Mouse (Mus musculus) midbrain, embryonic 14.5 days (tissue): ENCODE measurements at regions not wholly inside any gene's neighbourhood (a gene's known extent, or its start where the extent isn't known, plus 50 kb on each side); places are given as distances from the start of the nearest gene placed in this dataset.

ENCODE experiments used
- ATAC-seq: fragments of 200-750 bp; cut with Nextera tagmentation; 2 replicates; pipeline ENCODE4 v1.8.0; 2017; ENCODE audit warnings: moderate number of reproducible peaks, moderate library complexity; ENCODE audit not compliant: low FRiP score, low TSS enrichment
- DNase-seq: peaks from one replicate; pipeline ENCODE4 v3.0.0-alpha.2; 2015
- H3K27ac ChIP-seq: fragments of 300-500 bp; sonication (generic); replicated peaks from 2 replicates; pipeline ENCODE4 v1.5.1; 2014; ENCODE audit warnings: mild to moderate bottlenecking, low read depth, low read length, moderate library complexity
- H3K27me3 ChIP-seq: fragments of 300-500 bp; sonication (generic); 2 replicates; pipeline ENCODE4 v1.6.1; 2014; ENCODE audit warnings: low read length, control low read depth, mixed read lengths; ENCODE audit not compliant: control insufficient read depth, insufficient read depth
- H3K36me3 ChIP-seq: fragments of 300-500 bp; sonication (generic); 2 replicates; pipeline ENCODE4 v1.6.1; 2014; ENCODE audit warnings: low read length, control low read depth; ENCODE audit not compliant: control insufficient read depth, insufficient read depth
- H3K4me1 ChIP-seq: fragments of 300-500 bp; sonication (generic); 2 replicates; pipeline ENCODE4 v1.6.1; 2014; ENCODE audit warnings: mild to moderate bottlenecking, antibody characterized with exemption, low read length, control low read depth; ENCODE audit not compliant: control insufficient read depth, insufficient read depth
- H3K4me2 ChIP-seq: fragments of 300-500 bp; sonication (generic); 2 replicates; pipeline ENCODE4 v1.6.1; 2014; ENCODE audit warnings: mild to moderate bottlenecking, low read length, moderate library complexity
- H3K4me3 ChIP-seq: fragments of 300-500 bp; sonication (generic); replicated peaks from 2 replicates; pipeline ENCODE4 v1.5.1; 2014; ENCODE audit warnings: low read depth, low read length
- H3K9ac ChIP-seq: fragments of 300-500 bp; sonication (generic); replicated peaks from 2 replicates; pipeline ENCODE4 v1.6.1; 2014; ENCODE audit warnings: mild to moderate bottlenecking, low read length, moderate library complexity
- H3K9me3 ChIP-seq: fragments of 300-500 bp; sonication (generic); 2 replicates; pipeline ENCODE4 v1.6.1; 2016; ENCODE audit warnings: low read length, control low read depth, mixed read lengths; ENCODE audit not compliant: control insufficient read depth
- WGBS: fragments of 180-500 bp; shearing (Covaris S2); extraction: QIAGEN DNeasy Blood & Tissue Kit; methylation state at CpG from one replicate; pipeline ENCODE4 v1.1.7; 2014; 5-methylcytosine and 5-hydroxymethylcytosine counted together

DNA sequence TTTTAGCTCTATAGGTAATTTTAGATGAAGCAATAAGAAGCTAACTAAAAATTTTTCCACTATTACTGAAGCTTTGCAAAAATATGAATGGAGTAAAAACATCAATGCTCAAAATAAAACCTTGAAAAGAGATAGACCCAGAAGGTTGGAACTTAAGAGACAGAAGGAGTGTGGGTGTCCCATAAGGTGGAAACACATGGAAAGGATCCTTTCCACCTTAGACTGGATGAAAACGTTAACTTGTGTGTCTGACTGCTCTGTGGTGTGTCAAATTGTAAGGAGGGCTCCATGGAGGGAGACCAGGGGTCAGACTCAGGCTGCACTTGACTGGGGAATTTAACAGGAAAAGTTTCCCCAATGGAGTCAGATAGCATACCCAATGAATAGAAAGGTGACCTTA, 244.9 kb upstream of the Ano5 start:
- Histone ChIP-seq H3K27ac (no peak overlapping the region), H3K4me1 (0 out of 2 replicates have a peak, but pooled peaks cover 6% of the 10 kb centered on the region), H3K9me3 (no peaks in the 10 kb centered on the region), H3K4me3 (no peak overlapping the region), H3K36me3 (no peaks in the 10 kb centered on the region), H3K9ac (no peak overlapping the region), H3K27me3 (no peaks in the 10 kb centered on the region), H3K4me2 (no peak overlapping the region)
- WGBS, result 66% methylated on average over 1 of the region's 1 CpGs
- ATAC-seq (no peak), DNase-seq (no peak)

DNA sequence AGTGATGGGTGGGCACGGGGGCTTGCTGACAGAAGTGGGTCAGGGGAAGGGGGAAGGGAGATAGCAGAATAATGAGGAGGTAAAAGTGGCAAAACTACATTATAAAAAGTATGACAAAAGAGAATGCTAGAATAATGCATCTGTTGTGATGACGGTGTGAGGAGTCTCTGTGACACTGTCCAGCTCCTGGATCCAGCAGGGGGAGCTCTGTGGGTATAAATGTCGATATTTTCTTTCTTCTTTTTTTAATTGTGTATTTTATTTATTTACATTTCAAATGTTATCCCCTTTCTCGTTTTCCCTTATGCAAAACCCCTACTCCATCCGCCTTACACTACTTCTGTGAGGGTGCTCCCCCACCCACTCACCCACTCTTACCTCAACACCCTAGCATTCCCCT, 243.9 kb upstream of the Ano5 start:
- Histone ChIP-seq H3K4me1 (0 out of 2 replicates have a peak, but pooled peaks cover 6% of the 10 kb centered on the region), H3K9ac (no peak overlapping the region), H3K36me3 (no peaks in the 10 kb centered on the region), H3K4me2 (no peak overlapping the region), H3K27me3 (no peaks in the 10 kb centered on the region), H3K4me3 (no peak overlapping the region), H3K27ac (no peak overlapping the region), H3K9me3 (no peaks in the 10 kb centered on the region)
- ATAC-seq, result no peak
- no peak for DNase-seq
- 74% methylated on average over 5 of the region's 5 CpGs for WGBS

DNA sequence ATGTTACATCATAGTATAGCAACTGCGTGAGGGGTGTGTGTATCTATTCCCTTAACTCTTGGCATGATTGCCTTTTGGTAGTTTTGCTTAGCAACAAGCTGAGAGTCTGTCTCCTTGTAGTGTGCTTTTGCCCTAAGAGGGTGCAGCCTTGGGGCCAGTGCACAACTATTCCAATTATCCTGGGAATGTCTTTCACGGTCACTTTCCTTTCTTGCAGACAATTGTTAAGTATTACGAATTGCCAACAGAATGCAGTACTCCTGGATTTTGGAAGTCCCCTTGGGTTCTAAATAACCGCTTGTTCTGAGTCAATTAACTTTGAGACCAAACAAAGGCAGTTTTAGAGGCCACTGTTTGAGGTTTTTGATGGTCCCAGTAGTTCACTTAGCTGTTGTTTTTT, 242.1 kb upstream of the Ano5 start:
- no peak overlapping the region for H3K4me3 ChIP-seq

DNA sequence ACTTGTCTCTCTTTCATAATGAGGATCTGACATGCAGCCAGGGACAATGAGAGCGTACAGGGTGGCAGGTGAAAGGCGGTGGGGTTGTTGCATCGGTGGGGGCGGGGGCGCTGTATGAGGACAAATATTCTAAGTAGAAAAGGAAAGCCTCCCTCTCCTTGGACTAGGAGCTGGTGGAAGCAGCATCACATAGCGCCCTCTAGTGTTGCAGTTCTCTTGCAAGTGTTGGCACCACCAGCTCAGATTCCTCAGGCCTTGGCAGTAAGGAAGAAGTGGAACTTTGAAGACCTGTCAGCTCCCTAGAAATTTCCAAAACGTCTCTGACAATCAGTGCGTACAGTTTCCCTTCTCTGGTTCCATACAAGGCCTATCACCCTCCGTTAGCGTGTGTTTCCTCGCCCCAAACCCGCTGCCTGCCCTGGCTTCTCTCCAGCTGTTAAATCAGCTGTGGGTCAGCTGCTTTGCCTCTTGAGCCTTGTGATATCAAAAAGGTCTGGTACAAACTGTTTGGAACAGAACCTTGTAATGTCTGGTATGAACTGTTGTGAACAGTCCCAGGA, 240.2 kb upstream of the Ano5 start:
- Histone ChIP-seq H3K9me3 (no peaks in the 10 kb centered on the region), H3K27ac (no peak overlapping the region), H3K36me3 (no peaks in the 10 kb centered on the region), H3K4me3 (no peak overlapping the region), H3K27me3 (no peaks in the 10 kb centered on the region), H3K9ac (no peak overlapping the region), H3K4me2 (no peak overlapping the region), H3K4me1 (0 out of 2 replicates have a peak, but pooled peaks cover 2% of the 10 kb centered on the region)
- DNase-seq (peak; percentile 81), ATAC-seq (no peak)
- WGBS, result 63% methylated on average over 12 of the region's 12 CpGs

More for the DNA sequence above, 242.1 kb upstream of the Ano5 start:
- Histone ChIP-seq H3K4me2 (no peak overlapping the region), H3K27ac (no peak overlapping the region), H3K36me3 (no peaks in the 10 kb centered on the region), H3K4me1 (0 out of 2 replicates have a peak, but pooled peaks cover 6% of the 10 kb centered on the region), H3K9me3 (no peaks in the 10 kb centered on the region), H3K9ac (no peak overlapping the region), H3K27me3 (no peaks in the 10 kb centered on the region)
- no peak for ATAC-seq
- 36% methylated on average over 4 of the region's 4 CpGs for WGBS
- DNase-seq, result no peak

DNA sequence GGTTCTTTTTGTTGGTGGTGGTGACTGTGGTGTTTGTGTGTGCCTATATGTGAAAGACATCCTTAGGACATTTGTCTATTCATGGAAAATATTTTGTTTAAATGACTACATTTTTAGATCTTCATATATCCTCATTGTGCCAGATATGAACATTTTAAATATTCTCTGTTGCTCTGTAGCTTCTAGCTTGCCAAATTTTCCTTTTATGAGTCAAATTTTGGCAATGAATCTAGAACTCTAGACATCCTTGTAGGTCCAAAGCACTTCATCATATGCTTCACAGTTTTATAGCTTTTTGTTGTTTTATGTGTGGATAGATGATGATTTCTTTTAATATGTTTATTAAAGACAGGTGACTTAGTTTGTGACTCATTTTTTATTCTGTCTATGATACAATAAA, 229.4 kb upstream of the Ano5 start:
- no peaks in the 10 kb centered on the region for H3K27me3 ChIP-seq
- no peaks in the 10 kb centered on the region for H3K9me3 ChIP-seq
- no peaks in the 10 kb centered on the region for H3K4me1 ChIP-seq
- no peak overlapping the region for H3K9ac ChIP-seq
- H3K36me3 ChIP-seq, result no peaks in the 10 kb centered on the region
- ATAC-seq (no peak), DNase-seq (no peak)
- H3K27ac ChIP-seq, result no peak overlapping the region
- no peak overlapping the region for H3K4me2 ChIP-seq
- no peak overlapping the region for H3K4me3 ChIP-seq

DNA sequence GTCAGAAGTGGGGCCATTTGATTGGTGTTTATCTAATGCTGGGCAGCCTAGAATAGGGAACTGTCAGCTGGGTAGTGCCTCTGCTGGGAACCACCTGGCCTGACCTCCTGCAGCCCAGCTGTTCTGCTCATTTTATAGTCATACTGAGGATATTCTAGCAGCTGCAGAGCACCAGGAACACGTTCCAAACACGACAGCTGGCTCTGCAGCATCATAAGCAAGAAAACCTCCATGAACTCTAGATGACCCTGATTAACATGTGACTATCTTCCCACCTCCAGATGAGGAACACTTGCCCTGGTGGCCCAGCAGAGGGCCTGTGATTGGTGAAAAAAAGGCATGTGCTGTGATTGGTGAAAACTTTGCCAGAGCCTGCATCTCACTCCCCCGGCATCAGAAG, 210.6 kb upstream of the Ano5 start:
- Histone ChIP-seq H3K4me1 (no peaks in the 10 kb centered on the region), H3K9ac (no peak overlapping the region), H3K4me3 (no peak overlapping the region), H3K36me3 (no peaks in the 10 kb centered on the region), H3K27ac (no peak overlapping the region), H3K27me3 (no peaks in the 10 kb centered on the region), H3K9me3 (no peaks in the 10 kb centered on the region), H3K4me2 (no peak overlapping the region)
- DNase-seq (no peak), ATAC-seq (no peak)
- 51% methylated on average over 3 of the region's 3 CpGs for WGBS

DNA sequence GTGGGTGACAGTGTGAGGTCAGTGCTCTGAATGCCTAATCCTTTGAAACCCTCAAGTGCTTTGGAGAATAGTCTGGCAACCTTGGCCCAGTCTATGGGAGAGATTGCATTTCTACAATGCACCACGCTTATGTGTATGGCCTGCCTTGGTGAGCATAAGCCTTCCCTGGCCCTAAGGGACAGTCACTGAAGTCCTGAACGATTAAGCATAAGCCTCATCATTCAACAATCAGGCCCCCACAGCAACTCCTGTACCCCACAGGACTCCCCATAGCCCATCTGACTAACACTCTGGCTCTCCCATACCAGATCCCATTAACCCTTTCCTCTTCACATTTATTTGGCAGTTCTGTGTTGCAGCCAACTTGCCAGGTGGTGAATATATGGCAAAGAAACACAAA, 203.1 kb upstream of the Ano5 start:
- H3K27ac ChIP-seq, result no peak overlapping the region
- WGBS, result 74% methylated on average over 2 of the region's 2 CpGs
- DNase-seq (no peak), ATAC-seq (no peak)
- no peak overlapping the region for H3K9ac ChIP-seq
- H3K27me3 ChIP-seq, result no peaks in the 10 kb centered on the region
- H3K4me1 ChIP-seq, result 0 out of 2 replicates have a peak, but pooled peaks cover 4% of the 10 kb centered on the region
- no peak overlapping the region for H3K4me2 ChIP-seq
- H3K9me3 ChIP-seq, result no peaks in the 10 kb centered on the region
- H3K36me3 ChIP-seq, result no peaks in the 10 kb centered on the region
- H3K4me3 ChIP-seq, result no peak overlapping the region

DNA sequence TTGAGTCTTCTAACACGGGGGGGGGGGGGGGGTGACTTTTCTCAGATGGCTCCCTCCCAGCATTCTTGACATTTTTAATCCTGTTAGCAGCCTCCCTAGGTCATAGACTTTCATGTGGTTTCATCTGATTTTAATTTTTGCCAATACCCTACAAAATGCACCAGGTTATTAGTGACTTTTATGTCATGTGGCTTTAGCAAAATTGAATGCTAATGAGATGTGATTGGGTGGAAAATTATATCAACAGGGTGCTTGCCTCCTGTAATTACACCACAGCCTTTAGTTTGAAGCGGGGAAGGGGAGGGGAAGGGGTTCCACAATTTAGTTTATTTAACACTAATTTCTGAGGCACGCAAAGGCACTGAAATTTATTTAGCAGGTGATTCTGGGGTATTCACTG, 200.6 kb upstream of the Ano5 start:
- H3K4me3 ChIP-seq, result no peak overlapping the region
- WGBS, result 53% methylated on average over 3 of the region's 3 CpGs
- ATAC-seq, result no peak

DNA sequence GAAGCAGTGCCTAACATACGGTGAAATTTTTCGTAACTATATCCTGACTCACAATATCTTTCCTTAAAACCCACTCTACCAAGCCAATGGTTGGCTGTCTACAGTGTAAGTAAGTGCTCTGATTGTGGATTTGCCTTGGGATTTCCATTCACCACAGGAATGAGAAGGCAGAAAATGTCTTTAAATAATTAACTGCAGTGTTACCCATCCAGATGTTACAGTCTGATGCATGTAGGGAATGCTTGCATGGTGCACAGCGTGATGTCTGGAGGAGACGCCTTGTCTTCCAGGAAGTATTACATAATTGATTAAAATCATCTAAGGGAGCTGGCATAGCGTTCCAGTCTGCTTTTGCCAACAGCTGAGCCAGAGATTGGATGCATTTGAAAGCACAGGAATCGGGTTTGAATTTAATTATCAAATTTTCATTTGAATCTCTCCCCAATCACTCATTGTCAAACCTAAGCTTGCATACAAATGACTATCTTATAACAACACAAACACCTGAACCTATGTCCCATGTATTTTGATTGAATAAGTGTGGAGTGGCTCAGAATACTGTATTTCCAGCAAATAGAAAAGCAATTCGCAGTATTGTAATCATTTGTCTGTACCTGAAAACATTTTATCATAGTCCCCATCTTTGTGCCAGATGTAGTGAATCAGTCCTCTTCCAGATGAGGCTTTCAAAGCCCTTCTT, 170.8 kb upstream of the Ano5 start:
- ATAC-seq (peak; percentile 66; the same call in 1 of the 2 replicates), DNase-seq (peak; percentile 51)
- Histone ChIP-seq H3K4me3 (no peak overlapping the region), H3K9me3 (no peaks in the 10 kb centered on the region), H3K4me2 (no peak overlapping the region), H3K4me1 (no peaks in the 10 kb centered on the region), H3K9ac (no peak overlapping the region), H3K36me3 (no peaks in the 10 kb centered on the region), H3K27me3 (no peaks in the 10 kb centered on the region), H3K27ac (no peak overlapping the region)
- WGBS, result 70% methylated on average over 7 of the region's 7 CpGs

More for the DNA sequence above, 200.6 kb upstream of the Ano5 start:
- Histone ChIP-seq H3K9me3 (no peaks in the 10 kb centered on the region), H3K9ac (no peak overlapping the region), H3K36me3 (no peaks in the 10 kb centered on the region), H3K27ac (no peak overlapping the region), H3K4me2 (no peak overlapping the region), H3K4me1 (0 out of 2 replicates have a peak, but pooled peaks cover 4% of the 10 kb centered on the region), H3K27me3 (no peaks in the 10 kb centered on the region)
- no peak for DNase-seq
